Mouse (Mus musculus) C2C12 (cell line): Measurements from ENCODE around the gene Tmx1. TPM values are rescaled to one million over a fixed set of nuclear protein-coding genes. Genes with fewer than 3 reads are reported as not detected.

Experiments
- H3K27me3 ChIP-seq: one replicate; pipeline ENCODE4 v1.6.1; 2011; ENCODE audit not compliant: control insufficient read depth, insufficient read depth, insufficient read length
- H3K36me3 ChIP-seq: one replicate; pipeline ENCODE4 v1.6.1; 2011; ENCODE audit not compliant: control insufficient read depth, insufficient read depth
- H3K4me3 ChIP-seq: one replicate; pipeline ENCODE4 v1.5.1; 2011; ENCODE audit warnings: mild to moderate bottlenecking, control low read depth; ENCODE audit not compliant: poor library complexity, insufficient read depth, severe bottlenecking
- H3K79me2 ChIP-seq: one replicate; pipeline ENCODE4 v1.6.1; 2011; ENCODE audit not compliant: control insufficient read depth, insufficient read depth
- H3K79me3 ChIP-seq: one replicate; pipeline ENCODE4 v1.6.1; 2011; ENCODE audit warnings: low read depth, control low read depth
- H3ac ChIP-seq: one replicate; pipeline ENCODE3; 2011; ENCODE audit warnings: low read depth; ENCODE audit not compliant: control insufficient read depth, insufficient read length
- CEBPB ChIP-seq: IDR thresholded peaks from one replicate; pipeline ENCODE4 v1.6.1; 2011; ENCODE audit warnings: low read depth, mild to moderate bottlenecking, control low read depth, moderate library complexity
- CTCF ChIP-seq: IDR thresholded peaks from one replicate; pipeline ENCODE4 v1.5.1; 2011; ENCODE audit not compliant: control insufficient read depth, insufficient read depth, insufficient read length
- FOSL1 ChIP-seq: IDR thresholded peaks from one replicate; pipeline ENCODE4 v1.8.0; 2011; ENCODE audit warnings: mild to moderate bottlenecking, low read length; ENCODE audit not compliant: poor library complexity, insufficient read depth, severe bottlenecking
- MAX ChIP-seq: IDR thresholded peaks from one replicate; pipeline ENCODE4 v1.6.1; 2011; ENCODE audit warnings: mild to moderate bottlenecking, control low read depth
- MYOD1 ChIP-seq: IDR thresholded peaks from one replicate; pipeline ENCODE4 v1.6.1; 2011; ENCODE audit warnings: low read depth; ENCODE audit not compliant: control insufficient read depth, insufficient read length
- MYOG ChIP-seq: IDR thresholded peaks from one replicate; pipeline ENCODE4 v1.6.1; 2011; ENCODE audit not compliant: control insufficient read depth, insufficient read length; ENCODE audit errors: extremely low read depth
- USF1 ChIP-seq: IDR thresholded peaks from one replicate; pipeline ENCODE4 v1.6.1; 2011; ENCODE audit warnings: low read depth, mild to moderate bottlenecking, control low read depth, moderate library complexity
- polyA plus RNA-seq: library from polyadenylated mRNA; unstranded; fragments of >200 nt; fragmentation: generic; extraction: Trizol; gene quantifications from one replicate; pipeline ENCODE4 v1.2.1, GENCODE M21; 2012; ENCODE audit warnings: missing spikeins

Tmx1 gene
- polyA plus RNA-seq, 1 experiment = 23.2 TPM

GRCm38 (mm10) chr12:70451533-70451932 is 1.4 kb upstream of the Tmx1 start:
- no peak overlapping the region for H3K4me3 ChIP-seq
- peaks cover 8% of the 10 kb centered on the region for H3K36me3 ChIP-seq
- peaks cover 7% of the 10 kb centered on the region for H3K27me3 ChIP-seq
- H3K79me3 ChIP-seq = peaks cover 24% of the 10 kb centered on the region
- H3K79me2 ChIP-seq = peaks cover 36% of the 10 kb centered on the region
- TF ChIP-seq CEBPB (no peak), FOSL1 (no peak), MAX (no peak), USF1 (no peak), MYOG (no peak), MYOD1 (no peak), CTCF (no peak)
- H3ac ChIP-seq = no peak overlapping the region

GRCm38 (mm10) chr12:70452143-70452542 is 752 bp upstream of the Tmx1 start:
- no peak for TF ChIP-seq USF1
- TF ChIP-seq CEBPB = no peak
- no peak for TF ChIP-seq MYOG
- H3K36me3 ChIP-seq = peaks cover 14% of the 10 kb centered on the region
- H3K79me3 ChIP-seq = peaks cover 24% of the 10 kb centered on the region
- peaks cover 3% of the 10 kb centered on the region for H3K27me3 ChIP-seq
- H3K4me3 ChIP-seq = no peak overlapping the region
- no peak overlapping the region for H3ac ChIP-seq
- peaks cover 42% of the 10 kb centered on the region for H3K79me2 ChIP-seq

- Histone ChIP-seq H3K79me2 (peaks cover 43% of the 10 kb centered on the region), H3K79me3 (peaks cover 24% of the 10 kb centered on the region), H3K27me3 (no peaks in the 10 kb centered on the region), H3K36me3 (peaks cover 44% of the 10 kb centered on the region), H3ac (no peak overlapping the region), H3K4me3 (no peak overlapping the region)
- no peak for TF ChIP-seq USF1
- no peak for TF ChIP-seq MYOG
- TF ChIP-seq MAX = no peak
- TF ChIP-seq FOSL1 = no peak
- no peak for TF ChIP-seq CEBPB
- TF ChIP-seq CTCF = no peak
- no peak for TF ChIP-seq MYOD1
Measured at GRCm38 (mm10) chr12:70455226-70455625, 2.3 kb downstream of the Tmx1 start.

- H3ac ChIP-seq = no peak overlapping the region
- peaks cover 27% of the 10 kb centered on the region for H3K79me2 ChIP-seq
- TF ChIP-seq USF1 = no peak
- no peak for TF ChIP-seq FOSL1
- TF ChIP-seq MAX = no peak
- TF ChIP-seq MYOG = no peak
- TF ChIP-seq MYOD1 = no peak
- no peak for TF ChIP-seq CEBPB
- TF ChIP-seq CTCF = no peak
- no peak overlapping the region for H3K4me3 ChIP-seq
- peaks cover 9% of the 10 kb centered on the region for H3K79me3 ChIP-seq
- peaks cover 75% of the 10 kb centered on the region for H3K36me3 ChIP-seq
- no peaks in the 10 kb centered on the region for H3K27me3 ChIP-seq
Measured at GRCm38 (mm10) chr12:70459546-70459945, 6.7 kb downstream of the Tmx1 start.

GRCm38 (mm10) chr12:70464016-70464415 is 11.1 kb downstream of the Tmx1 start:
- Histone ChIP-seq H3K36me3 (peaks cover 83% of the 10 kb centered on the region), H3K79me3 (no peaks in the 10 kb centered on the region), H3K4me3 (no peak overlapping the region), H3K27me3 (no peaks in the 10 kb centered on the region), H3ac (no peak overlapping the region), H3K79me2 (no peaks in the 10 kb centered on the region)
- TF ChIP-seq CTCF = no peak
- TF ChIP-seq MAX = no peak
- TF ChIP-seq MYOD1 = no peak
- no peak for TF ChIP-seq FOSL1
- no peak for TF ChIP-seq MYOG
- no peak for TF ChIP-seq USF1
- no peak for TF ChIP-seq CEBPB

GRCm38 (mm10) chr12:70475336-70475735 is 22.4 kb downstream of the Tmx1 start:
- no peaks in the 10 kb centered on the region for H3K79me3 ChIP-seq
- no peak overlapping the region for H3K4me3 ChIP-seq
- no peak overlapping the region for H3ac ChIP-seq
- no peaks in the 10 kb centered on the region for H3K27me3 ChIP-seq
- H3K79me2 ChIP-seq = no peaks in the 10 kb centered on the region
- H3K36me3 ChIP-seq = no peaks in the 10 kb centered on the region
- no peak for TF ChIP-seq MYOD1
- TF ChIP-seq USF1 = no peak
- no peak for TF ChIP-seq CEBPB
- no peak for TF ChIP-seq CTCF
- no peak for TF ChIP-seq MYOG
- TF ChIP-seq MAX = no peak
- no peak for TF ChIP-seq FOSL1
